8 mouse cellular contexts compared by ENCODE assay signal in genomic region chr5:44284384-44284783, GRCm38 (mm10). TPM values are rescaled to one million over a fixed set of nuclear protein-coding genes. Genes with fewer than 3 reads are reported as not detected.
A peak's percentile ranks its signal among the peaks of the same experiment; 100 is the strongest.
DNase-seq lines count a peak whose midpoint lies in the region; ATAC-seq and TF ChIP-seq lines count a peak whose summit lies in the region.

No protein-coding gene starts in this region.

- H3K4me2 ChIP-seq in kidney, postnatal 0 days (ENCODE audit: low read length): no peak overlapping the region
- no peak overlapping the region for H3K4me2 ChIP-seq in liver, embryonic 14.5 days (ENCODE audit: low read depth)
- H3K4me2 ChIP-seq in neural tube, embryonic 14.5 days (ENCODE audit: low read depth, low read length): no peak overlapping the region

- no peak overlapping the region for H3K27ac ChIP-seq in kidney, postnatal 0 days
- no peak overlapping the region for H3K27ac ChIP-seq in liver, embryonic 14.5 days
- no peak overlapping the region for H3K27ac ChIP-seq in neural tube, embryonic 14.5 days (ENCODE audit: low read depth, low read length)

- no peaks in the 10 kb centered on the region for H3K27me3 ChIP-seq in kidney, postnatal 0 days (ENCODE audit: insufficient read depth, low read length)
- no peaks in the 10 kb centered on the region for H3K27me3 ChIP-seq in liver, embryonic 14.5 days (ENCODE audit: control insufficient read depth, insufficient read depth, low read length)
- no peaks in the 10 kb centered on the region for H3K27me3 ChIP-seq in neural tube, embryonic 14.5 days (ENCODE audit: control insufficient read depth, insufficient read depth, low read length)

- H3K4me3 ChIP-seq in kidney, postnatal 0 days (replicated peaks; ENCODE audit: low read depth, low read length): no peak overlapping the region
- no peak overlapping the region for H3K4me3 ChIP-seq in liver, embryonic 14.5 days (ENCODE audit: insufficient read depth in 1 of 2, low read depth in 2 of 2, low read length in 2 of 2)
- no peak overlapping the region for H3K4me3 ChIP-seq in neural tube, embryonic 14.5 days (ENCODE audit: low read depth, low read length)

- no peak for TF ChIP-seq EP300 in liver, embryonic 14.5 days (IDR thresholded peaks at IDR 0.05; ENCODE audit: low read depth)

- no peak overlapping the region for H3K9ac ChIP-seq in kidney, postnatal 0 days (ENCODE audit: low read depth, low read length)
- H3K9ac ChIP-seq in liver, embryonic 14.5 days (replicated peaks): no peak overlapping the region
- no peak overlapping the region for H3K9ac ChIP-seq in neural tube, embryonic 14.5 days (replicated peaks; ENCODE audit: low read depth, low read length)

- peak; percentile 59 for DNase-seq in A20 (ENCODE audit: low read depth, low spot score)
- DNase-seq in adrenal gland, adult 18-20 months (ENCODE audit: low spot score in 2 of 2): peak; percentile 76 to 80
- DNase-seq in embryo, embryonic 10.5 days (ENCODE audit: low spot score): peak; percentile 93
- DNase-seq in gastrocnemius, postnatal 4 days (ENCODE audit: low spot score in 2 of 2): peak; percentile 65 to 72
- peak; percentile 85 for DNase-seq in kidney, postnatal 0 days (ENCODE audit: low spot score)
- DNase-seq in liver, embryonic 14.5 days (ENCODE audit: low read depth in 3 of 3, low spot score in 3 of 3): peak in 2 of 3 experiments; percentile 11 to 22
- DNase-seq in thymus, adult 18-20 months: peak; percentile 10 to 11

- H3K36me3 ChIP-seq in kidney, postnatal 0 days (ENCODE audit: insufficient read depth, low read length): no peaks in the 10 kb centered on the region
- H3K36me3 ChIP-seq in liver, embryonic 14.5 days (replicated peaks; ENCODE audit: control insufficient read depth, insufficient read depth, low read depth): no peaks in the 10 kb centered on the region
- no peaks in the 10 kb centered on the region for H3K36me3 ChIP-seq in neural tube, embryonic 14.5 days (ENCODE audit: control insufficient read depth, insufficient read depth, low read length)

- no peak for ATAC-seq in kidney, postnatal 0 days (replicated peaks; ENCODE audit: low FRiP score, low read depth)
- no peak for ATAC-seq in liver, embryonic 14.5 days (ENCODE audit: insufficient read depth)
- peak; percentile 73 for ATAC-seq in neural tube, embryonic 14.5 days (ENCODE audit: low read depth)

- TF ChIP-seq CTCF in kidney, postnatal 0 days (IDR thresholded peaks at IDR 0.05; ENCODE audit: low read depth): peak; percentile 97
- peak; percentile 80 for TF ChIP-seq CTCF in liver, embryonic 14.5 days (IDR thresholded peaks at IDR 0.05; ENCODE audit: low read depth)

- H3K9me3 ChIP-seq in kidney, postnatal 0 days (replicated peaks; ENCODE audit: low read length): no peaks in the 10 kb centered on the region
- no peaks in the 10 kb centered on the region for H3K9me3 ChIP-seq in liver, embryonic 14.5 days (ENCODE audit: control insufficient read depth, low read length)
- H3K9me3 ChIP-seq in neural tube, embryonic 14.5 days (ENCODE audit: control insufficient read depth, low read length): no peaks in the 10 kb centered on the region

- WGBS in kidney, postnatal 0 days: 9% methylated on average over 5 of the region's 5 CpGs
- WGBS in liver, embryonic 14.5 days (ENCODE audit: insufficient replicate concordance): 8% methylated on average over 5 of the region's 5 CpGs
- WGBS in neural tube, embryonic 14.5 days: 13% methylated on average over 5 of the region's 5 CpGs

- no peaks in the 10 kb centered on the region for H3K4me1 ChIP-seq in kidney, postnatal 0 days (replicated peaks; ENCODE audit: insufficient read depth, low read length)
- no peaks in the 10 kb centered on the region for H3K4me1 ChIP-seq in liver, embryonic 14.5 days (replicated peaks; ENCODE audit: control insufficient read depth in 2 of 2, insufficient read depth in 2 of 2, low read length in 1 of 2)
- H3K4me1 ChIP-seq in neural tube, embryonic 14.5 days (ENCODE audit: control insufficient read depth, insufficient read depth, low read length): no peaks in the 10 kb centered on the region

RNA-seq across cellular contexts. Expression of gene Tapt1, which starts 58.0 kb away (rescaled TPM):
- total RNA-seq in adrenal gland, adult 18-20 months (2021): 10 to 100 TPM; 52.9 to 56.8 TPM
- total RNA-seq in gastrocnemius, postnatal 4 days (2021): 10 to 100 TPM; 40.7 TPM
- 27.4 and 28.2 TPM in 2 replicates for polyA plus RNA-seq in kidney, postnatal 0 days (2015; fragmentation: Nextera tagmentation; extraction: Ambion mirVana)
- polyA plus RNA-seq in liver, embryonic 14.5 days (2012; rRNA removed): 26.0 and 30.9 TPM in 2 replicates
- 31.2 and 38.5 TPM in 2 replicates for polyA plus RNA-seq in liver, embryonic 14.5 days (2014; fragmentation: Nextera tagmentation; extraction: Ambion mirVana)
- 40.1 and 42.4 TPM in 2 replicates for polyA plus RNA-seq in neural tube, embryonic 14.5 days (2014; fragmentation: Nextera tagmentation; extraction: Ambion mirVana)

Comparison
In these comparisons a context has a peak if more than half of its experiments do, and no peak if none do; other contexts are left out.
1. DNase-seq: peak in every context shown above with its lines; median percentile 93 in embryo, embryonic 10.5 days; 85 in kidney, postnatal 0 days; 78 in adrenal gland, adult 18-20 months; 68 in gastrocnemius, postnatal 4 days; 59 in A20; 16 in liver, embryonic 14.5 days; 10 in thymus, adult 18-20 months.